Mouse (Mus musculus) hindlimb bud, embryonic 11.5 days (tissue): ENCODE data around the gene Acadvl.
"Not testable (repeated sequence)": the region's sequence is repeated elsewhere in the genome, so short reads cannot be mapped to it uniquely, and the experiment has no call there.

Source experiments
- DNase-seq: peaks from one replicate; pipeline ENCODE4 v3.0.0-alpha.2; 2012; ENCODE audit warnings: low read depth, low spot score; ENCODE audit errors: extremely low spot score

Acadvl gene

DNA sequence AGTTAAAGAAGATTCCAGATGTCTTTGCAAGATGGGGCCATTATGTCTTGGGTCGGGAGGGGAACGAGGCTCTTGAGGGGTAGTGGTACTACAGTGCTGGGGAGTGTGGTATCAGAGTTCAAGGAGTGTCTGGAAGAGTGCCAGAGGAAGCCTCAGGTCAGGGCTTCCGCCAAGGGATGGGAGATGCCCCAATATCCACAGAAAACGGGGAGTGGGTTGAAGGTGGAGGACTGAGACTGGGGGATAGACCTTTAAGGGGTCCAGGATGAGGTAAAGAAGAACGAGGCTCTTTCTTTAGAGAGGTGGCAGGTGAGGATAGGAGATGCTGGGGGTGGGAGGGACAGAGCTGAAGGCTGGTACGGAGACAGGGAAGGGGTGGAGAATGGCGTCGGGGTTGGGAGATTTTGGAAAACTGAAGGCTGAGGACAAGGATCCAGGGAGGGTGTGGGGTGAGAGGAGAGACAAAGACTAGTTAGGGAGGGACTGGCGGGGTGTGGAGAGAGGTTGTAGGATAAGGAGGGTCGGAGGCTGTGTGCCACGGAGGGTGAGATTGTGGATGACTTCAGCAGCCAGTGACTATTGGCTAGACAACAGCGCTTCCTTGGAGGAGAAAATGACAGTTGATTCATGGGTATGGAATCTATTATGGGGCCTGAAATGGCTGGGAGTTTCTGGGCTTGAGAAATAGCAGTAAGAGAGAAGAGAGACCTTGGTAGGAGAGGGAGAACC lies 13.4 kb upstream of the Acadvl start:
- DNase-seq, result no peak

DNA sequence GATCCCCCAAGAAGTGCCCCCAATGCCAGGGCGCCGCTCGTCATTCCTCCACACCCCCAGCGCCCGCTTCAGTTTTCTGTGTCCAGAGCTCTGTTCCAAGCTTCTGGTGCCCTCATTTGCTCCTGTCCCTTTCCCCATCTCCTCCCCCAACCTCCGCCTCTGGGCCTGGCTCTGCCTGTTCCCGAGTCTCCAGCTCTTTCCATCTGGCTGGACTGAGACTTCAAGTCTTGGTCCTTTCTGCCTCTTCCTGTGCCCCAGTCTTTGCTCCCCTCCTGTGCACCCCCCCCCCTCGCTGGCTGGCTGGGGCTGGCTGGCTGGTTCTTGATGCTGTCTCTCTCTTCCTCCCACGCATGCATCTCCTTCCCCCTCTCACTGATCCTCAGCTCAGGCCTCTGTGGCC lies 12.2 kb upstream of the Acadvl start:
- no peak for DNase-seq

DNA sequence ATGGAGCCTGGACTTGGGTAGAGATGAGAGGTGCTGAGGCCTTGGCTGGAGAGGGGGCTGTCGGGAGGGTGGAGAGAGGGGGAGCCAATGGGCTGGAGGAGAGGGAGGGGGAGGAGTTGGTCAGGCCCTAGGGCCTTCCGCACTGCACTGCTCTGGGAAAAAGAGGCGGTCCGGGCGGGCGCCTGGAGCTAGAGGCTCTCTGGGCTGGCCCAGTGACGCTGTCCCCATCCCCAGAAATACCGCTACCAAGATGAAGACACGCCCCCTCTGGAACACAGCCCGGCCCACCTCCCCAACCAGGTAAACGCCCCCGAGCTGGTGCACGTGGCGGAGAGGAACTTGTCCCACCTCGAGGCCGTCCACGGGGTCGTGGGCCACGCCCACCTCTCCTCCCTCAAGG lies 11.5 kb upstream of the Acadvl start:
- DNase-seq, result no peak

DNA sequence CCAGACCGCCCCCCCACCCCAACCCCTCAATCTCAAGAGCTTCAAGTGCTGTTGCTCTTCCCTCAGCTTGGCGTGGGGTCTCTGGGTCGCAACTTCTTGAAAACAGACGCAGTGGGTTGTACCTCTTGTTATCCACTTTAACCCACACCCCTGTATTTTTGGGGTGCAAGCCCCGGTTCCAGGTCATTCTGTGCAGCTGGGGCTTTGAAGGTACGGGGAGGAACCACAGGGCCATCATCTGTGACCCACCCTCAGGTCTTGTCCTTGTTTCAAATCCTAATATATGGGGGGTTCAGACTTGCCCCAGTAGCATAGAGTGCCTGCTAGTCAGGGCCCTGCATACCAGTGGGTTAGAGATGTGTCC lies 8.9 kb upstream of the Acadvl start:
- DNase-seq, result no peak

DNA sequence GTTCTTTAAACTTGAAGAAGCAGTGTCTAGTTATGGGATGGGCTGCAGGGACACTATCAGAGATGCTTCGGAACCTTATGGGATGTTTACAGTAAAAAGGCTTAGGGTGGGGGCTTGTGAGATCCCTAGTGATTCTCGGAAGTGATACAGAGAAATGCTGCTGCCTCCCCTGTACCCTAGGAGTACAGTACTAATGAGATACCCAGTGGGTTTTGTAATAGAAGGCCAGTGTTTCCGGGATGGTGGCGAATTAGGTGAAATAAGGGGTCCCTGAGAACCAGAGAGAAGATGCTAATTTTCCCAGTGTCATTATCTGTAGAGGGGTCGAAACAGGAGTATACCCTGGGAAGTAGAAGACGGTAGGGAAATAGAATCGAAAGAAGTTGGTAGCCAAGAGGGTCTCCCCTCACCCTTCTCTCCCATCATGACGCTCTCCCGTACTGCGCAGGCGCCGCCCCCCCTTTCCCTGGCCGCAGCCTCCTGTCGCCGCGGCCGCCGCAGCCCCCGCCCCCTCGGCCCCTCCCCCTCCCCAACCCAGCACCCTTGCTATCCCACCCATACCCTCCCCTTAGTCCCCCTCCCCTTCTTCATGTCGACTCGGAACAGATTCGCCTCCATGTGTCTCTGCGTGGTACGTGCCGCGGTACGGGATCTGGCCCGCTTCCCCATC lies 8.4 kb upstream of the Acadvl start:
- DNase-seq, result no peak

DNA sequence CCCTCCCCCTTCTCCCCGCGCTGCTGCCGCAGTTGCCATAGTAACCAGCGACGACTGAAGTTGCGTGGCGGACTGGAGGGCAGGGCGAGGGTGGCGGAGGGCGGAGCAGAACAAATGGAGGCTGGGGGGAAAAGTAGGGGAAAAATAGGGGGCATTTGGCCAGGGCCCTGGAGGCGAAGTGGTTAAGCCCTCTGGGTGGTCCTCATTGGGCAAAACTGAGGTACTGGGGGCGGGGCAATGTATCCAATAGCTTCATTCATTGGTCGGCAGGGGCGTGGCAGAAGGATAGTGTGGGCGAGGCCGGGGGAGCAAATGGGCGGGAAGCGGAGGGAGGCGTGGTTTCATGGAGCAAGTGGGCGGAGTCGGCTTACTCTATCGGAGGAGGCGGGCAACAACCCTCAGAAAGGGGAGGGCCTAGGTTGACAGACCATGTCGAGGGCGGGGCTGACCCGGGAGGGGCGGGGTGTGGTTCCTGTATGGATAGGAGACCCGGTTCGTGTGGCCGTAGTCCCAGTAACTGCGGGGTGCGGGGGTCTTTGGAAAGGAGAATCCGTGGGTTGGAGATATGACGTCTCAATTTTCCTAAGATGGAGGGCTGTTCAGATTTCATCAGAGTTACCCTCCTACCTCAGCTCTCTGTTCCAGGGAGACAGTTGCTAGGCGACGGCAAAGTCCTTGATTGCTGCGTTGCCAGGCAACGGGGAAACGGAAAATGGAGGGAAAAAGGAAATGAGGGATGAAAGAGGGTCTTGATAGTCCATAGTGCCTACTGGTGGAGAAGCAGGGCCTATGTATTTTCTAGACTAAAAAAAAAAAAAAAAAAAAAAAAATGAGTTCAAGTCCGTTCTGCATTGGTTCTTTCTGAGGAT lies 6.3 kb upstream of the Acadvl start:
- peak; percentile 91 for DNase-seq

DNA sequence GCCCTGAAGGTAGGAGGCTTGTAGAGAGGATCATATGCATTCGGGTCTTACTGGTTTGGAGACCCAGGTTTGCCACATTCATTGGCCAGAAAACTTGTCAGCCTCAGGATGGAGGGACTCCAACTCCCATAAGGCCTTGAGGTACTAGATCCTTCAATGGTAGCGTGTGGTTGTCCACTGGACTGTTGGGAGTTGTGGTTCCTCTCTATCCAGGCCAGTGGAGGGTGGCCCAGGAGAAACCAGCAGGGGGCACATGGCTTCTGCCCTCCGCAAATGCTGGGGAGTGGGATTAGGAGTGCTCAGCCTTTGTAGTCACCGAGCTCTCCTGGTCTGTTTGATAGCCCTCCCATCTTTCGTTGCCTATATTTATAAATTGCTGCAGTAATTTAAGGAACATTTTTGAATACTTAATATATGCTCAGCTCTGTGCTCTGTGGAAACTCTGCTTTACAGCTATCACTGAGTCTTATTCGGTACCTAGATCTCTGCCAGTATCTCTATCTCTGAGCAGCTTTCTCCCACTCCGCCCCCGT lies 5.6 kb upstream of the Acadvl start:
- DNase-seq, result no peak

DNA sequence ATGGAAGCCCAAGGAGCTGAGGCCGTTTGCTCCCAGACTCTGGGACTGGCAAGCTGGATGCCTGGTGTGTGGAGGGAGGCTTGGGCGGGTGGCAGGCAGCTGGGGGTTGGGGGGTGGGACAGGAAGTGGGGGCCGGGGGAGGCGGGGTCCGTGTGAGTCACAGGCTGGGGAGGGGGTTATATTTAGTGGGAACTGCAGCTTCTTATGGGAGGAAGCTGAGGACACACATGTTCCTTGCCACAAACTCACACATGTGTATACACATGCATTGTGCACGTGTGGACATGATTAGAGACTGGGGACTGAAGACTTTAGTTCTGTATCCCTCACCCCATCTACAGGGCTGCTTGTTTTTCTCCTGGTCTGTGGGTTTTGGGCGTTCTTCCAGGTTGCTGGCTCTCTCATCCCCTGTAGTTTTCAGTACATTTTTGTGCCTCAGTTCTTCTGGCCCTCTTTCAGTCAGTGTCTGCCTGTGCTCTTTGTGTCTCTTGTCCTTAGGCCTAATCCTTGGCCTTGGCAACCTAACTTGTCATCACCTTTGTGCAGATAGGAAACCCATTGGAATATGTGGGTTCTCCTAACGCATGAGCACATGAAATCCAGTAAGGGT lies 4.9 kb upstream of the Acadvl start:
- DNase-seq, result no peak

DNA sequence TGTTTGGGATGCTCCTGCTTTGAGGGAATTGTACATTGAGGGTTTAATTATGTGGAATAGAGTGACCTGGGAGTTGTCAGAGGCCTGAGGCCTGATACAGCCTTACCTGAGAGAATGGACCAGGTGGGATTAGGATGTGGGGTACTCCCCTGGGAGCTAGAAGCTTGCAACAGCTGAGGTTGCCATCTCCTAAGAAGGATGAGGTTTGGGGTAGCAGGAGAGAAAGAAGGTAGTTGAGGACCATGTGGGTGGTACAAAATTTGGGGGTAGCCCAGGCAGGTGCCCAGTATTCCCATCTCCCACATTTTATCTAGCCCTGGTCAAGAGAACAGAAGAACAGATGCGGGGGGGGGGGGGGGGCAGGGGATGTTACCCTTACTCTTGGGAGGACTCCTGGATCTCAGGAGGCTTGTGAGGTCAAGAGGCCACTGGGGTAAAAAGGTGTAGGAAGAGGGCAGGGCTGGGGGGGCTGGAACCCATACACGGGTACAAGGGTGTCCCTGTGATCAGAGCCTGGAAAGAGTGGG lies 4.3 kb upstream of the Acadvl start:
- no peak for DNase-seq

DNA sequence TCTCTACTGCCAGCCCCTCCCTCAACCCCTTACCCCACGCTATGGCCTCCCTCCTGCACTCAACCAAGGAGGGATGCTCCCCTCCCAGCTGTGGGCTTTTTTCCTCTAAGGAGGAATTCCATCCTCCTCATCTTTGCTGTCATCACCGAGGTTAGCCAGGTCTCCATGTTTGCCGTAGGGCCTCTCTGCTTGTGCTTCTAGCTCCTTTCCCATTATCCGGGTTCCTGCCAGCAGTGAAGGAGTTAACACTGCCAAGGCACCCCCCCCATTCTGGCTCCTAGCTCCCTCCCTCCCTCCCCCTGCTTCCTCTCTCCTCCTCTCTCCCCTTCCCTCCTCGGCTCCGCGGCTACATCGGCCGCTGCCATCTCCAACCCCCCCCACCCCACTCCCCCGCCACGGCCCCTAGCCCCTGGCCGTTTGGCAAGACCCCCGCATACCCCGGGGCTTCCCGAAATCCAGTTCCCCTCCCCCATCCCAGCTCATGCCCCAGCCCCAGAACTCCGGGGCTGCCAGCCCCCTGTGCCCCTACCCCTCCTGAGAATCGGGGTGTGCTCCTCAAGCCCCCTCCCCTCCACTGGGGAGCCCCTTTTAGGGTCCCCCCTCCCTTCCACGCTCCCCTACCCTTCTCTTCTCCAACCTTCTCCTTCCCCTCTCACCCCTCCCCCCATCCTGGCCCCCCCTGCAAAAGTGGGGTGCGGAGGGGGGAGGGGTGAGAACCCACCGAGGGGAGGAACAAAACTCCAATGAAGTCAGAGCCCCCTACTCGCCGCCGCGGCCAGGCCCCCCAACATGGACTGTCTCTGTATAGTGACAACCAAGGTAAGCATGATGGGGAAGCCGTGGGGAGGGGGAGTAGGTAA lies 3.1 kb upstream of the Acadvl start:
- no peak for DNase-seq

DNA sequence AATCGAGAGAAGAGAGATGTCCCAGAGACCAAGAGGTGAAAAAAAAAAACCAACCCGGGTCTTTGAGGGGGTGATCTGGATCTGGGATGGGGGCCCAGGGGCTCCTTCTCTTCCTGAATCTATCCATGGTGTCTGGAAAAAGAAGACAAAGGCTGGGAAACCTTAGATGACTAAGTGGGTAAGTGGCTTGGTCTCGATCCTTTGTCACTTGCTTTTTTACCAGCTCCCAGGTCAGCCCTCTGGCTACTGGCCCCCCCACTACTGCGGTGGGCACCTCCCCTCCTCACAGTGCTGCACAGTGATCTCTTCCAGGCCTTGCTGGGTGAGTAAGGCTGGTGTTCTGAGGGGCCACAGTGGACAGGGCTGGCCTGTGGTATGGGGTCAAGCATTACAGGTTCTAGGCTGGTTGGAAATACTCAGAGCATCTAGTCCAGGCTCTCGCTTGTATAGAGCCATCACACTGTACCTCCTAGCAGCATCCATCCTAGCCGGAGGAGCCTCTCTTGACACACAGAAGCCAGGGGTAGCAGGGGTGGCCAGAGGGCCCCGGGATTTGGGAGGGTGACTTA lies 2.1 kb upstream of the Acadvl start:
- no peak for DNase-seq

DNA sequence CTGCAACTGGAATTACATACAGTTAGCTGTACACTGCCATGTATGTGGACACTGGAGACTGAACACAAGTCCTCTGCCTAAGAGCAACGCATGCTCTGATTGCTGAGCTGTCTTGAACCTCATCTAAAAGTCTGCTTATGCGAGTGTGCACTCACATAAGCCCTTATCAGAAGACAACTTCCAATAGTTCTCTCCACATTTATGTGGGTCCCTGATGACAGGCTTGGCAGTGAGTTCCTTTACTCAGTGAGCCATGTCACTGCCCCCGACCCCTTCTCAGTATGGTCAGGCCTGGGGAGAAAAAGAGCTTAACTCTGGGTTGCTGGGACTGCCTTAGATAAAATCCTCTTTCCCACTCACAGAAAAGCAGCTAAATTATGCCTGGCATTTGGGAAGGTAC lies 1.5 kb upstream of the Acadvl start, which contains the start of gene Dlg4:
Gene Dlg4 (plus strand): TSS at position 274 of the 400 bp plus-strand sequence.
- no peak for DNase-seq

DNA sequence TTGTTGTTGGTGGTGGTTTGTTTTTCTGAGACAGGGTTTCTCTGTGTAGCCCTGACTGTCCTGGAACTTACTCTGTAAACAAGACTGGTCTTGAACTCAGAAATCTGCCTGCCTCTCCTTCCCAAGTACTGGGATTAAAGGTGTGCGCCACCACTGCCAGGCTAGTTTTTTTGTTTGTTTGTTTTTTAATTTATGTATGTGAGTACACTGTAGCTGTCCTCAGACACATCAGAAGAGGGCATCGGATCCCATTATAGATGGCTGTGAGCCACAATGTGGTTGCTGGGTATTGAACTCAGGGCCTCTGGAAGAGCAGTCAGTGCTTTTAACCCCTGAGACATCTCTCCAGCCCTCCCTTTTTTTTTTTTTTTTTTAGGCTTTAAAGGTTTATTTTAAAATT lies 966 bp upstream of the Acadvl start:
- not testable (repeated sequence) for DNase-seq

DNA sequence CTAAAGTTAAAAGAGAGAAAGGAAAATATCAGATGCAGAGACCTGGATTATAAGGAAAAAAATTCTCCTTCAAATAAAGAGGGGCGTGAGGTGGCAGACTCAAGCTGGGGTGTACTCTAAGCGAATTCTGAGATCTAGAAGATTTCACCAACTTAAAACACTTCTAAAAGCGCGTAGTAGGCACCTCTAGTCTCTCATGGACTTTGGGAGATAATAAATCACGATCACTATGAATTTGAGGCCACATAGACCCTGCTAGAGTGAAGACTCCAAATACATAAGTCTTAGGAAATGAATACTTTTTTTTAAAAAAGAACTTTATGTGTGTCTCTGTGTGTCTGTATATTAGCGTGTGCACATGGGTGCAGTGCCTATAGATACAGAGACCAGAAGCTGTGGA lies 466 bp upstream of the Acadvl start:
- DNase-seq, result no peak

DNA sequence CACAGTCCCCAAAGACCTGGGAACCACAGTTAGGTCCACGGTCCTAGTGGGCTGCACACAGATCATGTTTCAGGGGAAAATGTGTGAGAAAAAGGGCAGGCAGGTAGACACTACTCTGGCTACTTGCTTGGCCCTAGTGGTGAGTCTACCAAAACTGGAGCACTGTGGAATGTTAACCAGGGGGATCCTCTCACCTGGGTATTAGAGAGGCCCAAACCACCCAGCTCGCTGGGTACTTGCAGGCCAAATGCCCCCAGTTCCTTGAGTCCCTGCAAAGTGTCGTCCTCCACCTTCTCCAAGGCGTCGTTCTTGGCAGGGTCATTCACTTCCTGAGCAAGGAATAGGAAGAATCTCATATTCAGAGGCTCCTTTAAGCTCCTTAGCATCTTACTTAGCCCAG lies 1.2 kb downstream of the Acadvl start:
- DNase-seq, result no peak

DNA sequence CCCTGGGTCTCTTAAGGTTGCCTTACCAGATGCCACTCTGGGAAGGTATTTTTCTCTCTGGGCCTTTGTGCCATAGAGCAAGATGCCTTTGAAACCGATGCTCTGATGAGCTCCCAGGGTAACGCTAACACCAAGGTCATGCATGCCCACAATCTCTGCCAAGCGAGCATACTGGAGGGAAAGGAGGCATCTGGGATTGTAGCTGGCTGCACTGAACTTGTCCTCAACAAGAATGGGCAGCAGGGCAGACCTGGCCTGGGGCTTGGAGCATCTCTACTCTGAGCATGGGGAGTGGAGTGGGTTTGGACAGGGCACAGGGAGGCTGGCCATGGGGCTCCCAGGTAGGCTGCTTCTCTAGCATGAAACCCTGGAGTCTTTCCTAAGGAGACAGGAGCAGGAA lies 1.8 kb downstream of the Acadvl start:
- no peak for DNase-seq

DNA sequence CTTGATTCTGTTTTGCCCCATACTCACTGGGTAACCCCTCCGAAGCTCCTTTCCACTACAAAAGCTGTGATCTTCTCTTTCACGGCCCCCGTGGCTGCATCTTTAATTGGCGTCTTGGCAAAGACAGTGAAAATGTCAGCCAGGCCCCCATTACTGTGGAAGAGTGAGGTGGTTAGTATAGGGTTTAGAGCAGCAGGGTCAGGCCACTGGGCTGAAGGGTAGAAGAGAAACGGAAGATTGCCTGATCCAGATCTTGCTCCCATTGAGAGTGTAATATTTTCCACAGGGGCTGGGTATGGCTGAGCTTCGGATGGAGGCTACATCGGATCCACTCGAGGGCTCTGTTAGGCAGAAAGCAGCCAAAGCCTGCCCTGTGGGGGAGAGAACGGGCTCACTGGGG lies 2.3 kb downstream of the Acadvl start:
- DNase-seq, result no peak

DNA sequence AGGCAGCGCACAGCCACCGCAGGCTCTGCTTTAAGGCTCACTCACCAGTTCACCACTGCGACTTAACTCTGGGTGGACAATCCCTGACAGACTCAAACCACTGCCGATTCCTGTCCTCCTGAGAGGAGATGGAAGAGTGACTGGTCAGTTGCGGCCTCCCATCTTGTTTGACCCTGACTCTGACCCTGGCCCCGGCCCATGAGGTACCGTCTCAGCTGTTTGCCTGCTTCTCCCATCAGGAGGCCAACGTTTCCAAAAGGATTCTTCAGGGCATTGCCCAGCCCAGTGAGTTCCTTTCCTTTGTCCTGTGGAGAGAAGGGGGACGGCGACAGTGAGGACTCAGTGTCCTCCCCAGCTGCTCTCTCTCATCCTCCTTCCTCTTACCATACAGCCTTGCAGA lies 4.2 kb downstream of the Acadvl start:
- DNase-seq, result no peak

DNA sequence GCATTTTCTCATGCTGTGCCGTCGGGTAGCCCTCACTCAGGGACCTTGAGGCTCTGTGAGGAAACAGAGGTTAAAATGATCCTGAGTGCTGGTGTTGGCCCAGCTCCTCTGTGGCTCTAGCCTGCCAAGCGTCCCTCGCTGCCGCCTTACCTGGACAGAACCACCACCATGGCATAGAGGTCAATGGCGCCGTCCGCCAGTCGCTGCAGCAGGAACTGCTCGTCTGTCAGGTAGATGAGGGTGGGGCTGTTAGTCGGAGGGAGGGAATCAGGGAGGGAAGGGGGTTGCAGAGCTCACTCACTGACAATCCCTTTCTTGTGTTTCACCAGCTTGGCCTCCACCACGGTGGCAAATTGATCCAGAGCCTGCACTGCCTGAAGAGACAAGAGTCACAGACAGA lies 4.7 kb downstream of the Acadvl start:
- no peak for DNase-seq

DNA sequence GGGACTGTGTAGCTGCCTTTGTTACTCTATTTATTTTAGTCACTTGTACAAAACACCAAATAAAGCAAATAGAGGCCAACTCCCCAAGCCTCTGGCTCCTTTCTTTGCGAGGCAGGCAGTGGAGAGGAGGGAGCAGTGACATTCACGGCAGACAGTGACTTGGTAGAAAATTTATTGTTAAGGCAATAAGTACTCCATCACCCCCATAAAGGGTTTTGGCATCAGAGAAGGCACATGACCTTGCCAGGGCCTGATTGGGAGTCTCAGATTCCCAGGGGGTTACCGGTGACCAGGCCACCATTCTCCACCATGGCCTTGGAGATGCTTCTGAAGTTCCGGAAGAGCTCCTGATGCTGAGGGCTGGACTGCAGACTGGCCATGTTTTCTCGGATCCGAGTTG lies 5.2 kb downstream of the Acadvl start:
- DNase-seq, result no peak
